Comparison of ENCODE assay signal across 11 mouse cellular contexts in the genomic region with DNA sequence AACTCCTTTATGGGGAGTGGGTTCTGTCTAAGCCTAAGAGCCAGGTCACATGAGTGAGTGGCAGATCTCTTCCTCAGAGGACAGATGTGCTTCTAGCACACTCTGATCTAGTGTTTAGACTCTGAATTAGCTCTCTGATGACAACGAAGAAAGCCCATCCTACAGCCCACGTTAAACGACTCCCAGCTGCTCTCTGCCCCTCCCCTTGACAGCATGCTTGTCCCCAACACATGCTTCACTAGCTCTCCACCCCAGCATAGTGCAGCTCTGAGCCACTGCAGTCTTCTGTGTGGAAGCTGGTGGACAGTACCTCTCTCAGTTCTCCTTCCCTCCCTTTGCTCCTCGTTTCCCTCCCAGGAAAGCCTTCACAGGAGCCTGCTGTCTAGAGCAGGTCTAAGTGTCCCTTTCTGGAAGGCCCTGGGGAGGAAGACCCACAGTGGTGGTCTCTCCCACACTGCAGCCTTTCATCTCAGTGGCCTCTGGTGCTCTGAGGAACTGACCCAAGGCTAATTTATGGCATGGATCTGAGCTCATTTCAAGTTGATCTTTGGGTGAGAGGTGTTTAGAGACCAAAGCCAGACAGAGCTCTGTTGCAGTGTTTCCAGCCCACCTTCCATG. TPM values are rescaled to one million over a fixed set of nuclear protein-coding genes. Genes with fewer than 3 reads are reported as not detected.
A peak's percentile ranks its signal among the peaks of the same experiment; 100 is the strongest.
DNase-seq lines count a peak whose midpoint lies in the region; ATAC-seq and TF ChIP-seq lines count a peak whose summit lies in the region.
"Had no signal": no experiment of that assay in that cellular context is flagged by ENCODE, and none has a peak within 500 bp of the region (broad histone marks: within the 10 kb centered on the region; RNA-seq: fewer than 3 reads in every experiment).

No protein-coding gene starts in this region.

- 8% methylated on average over 4 of the region's 4 CpGs for WGBS in intestine, embryonic 15.5 days
- WGBS in intestine, postnatal 0 days: 23% methylated on average over 4 of the region's 4 CpGs
- WGBS in midbrain, embryonic 11.5 days: 19% methylated on average over 4 of the region's 4 CpGs
- 43% methylated on average over 4 of the region's 4 CpGs for WGBS in midbrain, embryonic 10.5 days
- WGBS in limb, embryonic 12.5 days: 12% methylated on average over 4 of the region's 4 CpGs

- 0 out of 2 replicates have a peak, but pooled peaks have one; percentile 14 for ATAC-seq in intestine, embryonic 15.5 days
- ATAC-seq in intestine, postnatal 0 days: no peak
- no peak for ATAC-seq in midbrain, embryonic 11.5 days (ENCODE audit: low FRiP score)
- ATAC-seq in limb, embryonic 12.5 days (ENCODE audit: insufficient number of reproducible peaks, insufficient read depth, low FRiP score, low TSS enrichment, low read depth): no peak

- H3K27me3 ChIP-seq in intestine, embryonic 15.5 days (replicated peaks): no peaks in the 10 kb centered on the region
- no peaks in the 10 kb centered on the region for H3K27me3 ChIP-seq in intestine, postnatal 0 days (replicated peaks; ENCODE audit: control insufficient read depth, insufficient read depth, low read length)
- H3K27me3 ChIP-seq in midbrain, embryonic 11.5 days (ENCODE audit: control insufficient read depth, insufficient read depth, low read length): no peaks in the 10 kb centered on the region
- H3K27me3 ChIP-seq in midbrain, embryonic 10.5 days (ENCODE audit: low read depth, poor library complexity, severe bottlenecking): no peaks in the 10 kb centered on the region
- no peaks in the 10 kb centered on the region for H3K27me3 ChIP-seq in limb, embryonic 12.5 days

- H3K9me3 ChIP-seq in intestine, embryonic 15.5 days: no peaks in the 10 kb centered on the region
- H3K9me3 ChIP-seq in intestine, postnatal 0 days (ENCODE audit: control insufficient read depth): no peaks in the 10 kb centered on the region
- H3K9me3 ChIP-seq in midbrain, embryonic 11.5 days (ENCODE audit: control insufficient read depth, low read length): no peaks in the 10 kb centered on the region
- no peaks in the 10 kb centered on the region for H3K9me3 ChIP-seq in midbrain, embryonic 10.5 days (replicated peaks)
- H3K9me3 ChIP-seq in limb, embryonic 12.5 days: no peaks in the 10 kb centered on the region
- H3K9me3 ChIP-seq: G1E had no signal

- H3K36me3 ChIP-seq in intestine, embryonic 15.5 days: no peaks in the 10 kb centered on the region
- H3K36me3 ChIP-seq in intestine, postnatal 0 days (ENCODE audit: control insufficient read depth, insufficient read depth): no peaks in the 10 kb centered on the region
- H3K36me3 ChIP-seq in midbrain, embryonic 11.5 days (ENCODE audit: control insufficient read depth, insufficient read depth, low read length): no peaks in the 10 kb centered on the region
- no peaks in the 10 kb centered on the region for H3K36me3 ChIP-seq in midbrain, embryonic 10.5 days
- H3K36me3 ChIP-seq in limb, embryonic 12.5 days: no peaks in the 10 kb centered on the region

- DNase-seq in midbrain, embryonic 11.5 days (ENCODE audit: low spot score, missing footprints): peak; percentile 67
- DNase-seq in midbrain, embryonic 10.5 days (ENCODE audit: low spot score): no peak
- peak; percentile 62 for DNase-seq in thymus, postnatal 0 days (ENCODE audit: low spot score)
- no peak for DNase-seq in left cerebral cortex, postnatal 10 days (ENCODE audit: extremely low spot score in 1 of 2, low spot score in 2 of 2)
- DNase-seq: cerebellum, adult 8-10 months; gastrocnemius, postnatal 25 days; right cerebral cortex, postnatal 25 days had no signal

- no peak overlapping the region for H3K9ac ChIP-seq in intestine, embryonic 15.5 days
- no peak overlapping the region for H3K9ac ChIP-seq in intestine, postnatal 0 days (ENCODE audit: low read depth, low read length)
- no peak overlapping the region for H3K9ac ChIP-seq in midbrain, embryonic 11.5 days (ENCODE audit: low read length)
- H3K9ac ChIP-seq in limb, embryonic 12.5 days (replicated peaks): no peak overlapping the region

- H3K27ac ChIP-seq in intestine, embryonic 15.5 days: no peak overlapping the region
- H3K27ac ChIP-seq in intestine, postnatal 0 days (ENCODE audit: low read depth, low read length): no peak overlapping the region
- H3K27ac ChIP-seq in midbrain, embryonic 11.5 days (ENCODE audit: low read depth, low read length): no peak overlapping the region
- no peak overlapping the region; the same call in 1 of the 2 replicates for H3K27ac ChIP-seq in midbrain, embryonic 10.5 days (replicated peaks)
- H3K27ac ChIP-seq in limb, embryonic 12.5 days: 0 out of 2 replicates have a peak overlapping the region, but pooled peaks have one; percentile 1

- TF ChIP-seq CTCF in intestine, postnatal 0 days (IDR thresholded peaks at IDR 0.05; ENCODE audit: low read depth): no peak

- no peak overlapping the region for H3K4me3 ChIP-seq in intestine, embryonic 15.5 days (replicated peaks)
- H3K4me3 ChIP-seq in intestine, postnatal 0 days (ENCODE audit: low read depth, low read length): no peak overlapping the region
- H3K4me3 ChIP-seq in midbrain, embryonic 11.5 days (ENCODE audit: low read depth, low read length): no peak overlapping the region
- H3K4me3 ChIP-seq in midbrain, embryonic 10.5 days: no peak overlapping the region
- no peak overlapping the region for H3K4me3 ChIP-seq in limb, embryonic 12.5 days (replicated peaks)

- intact Hi-C loops in left cerebral cortex, postnatal 10 days (cut with DNase I): no loop called here

- peaks cover 31% of the 10 kb centered on the region for H3K4me1 ChIP-seq in intestine, embryonic 15.5 days (replicated peaks)
- H3K4me1 ChIP-seq in intestine, postnatal 0 days (replicated peaks; ENCODE audit: control insufficient read depth, insufficient read depth, low read length): peaks cover 8% of the 10 kb centered on the region
- peaks cover 10% of the 10 kb centered on the region for H3K4me1 ChIP-seq in midbrain, embryonic 11.5 days (ENCODE audit: control insufficient read depth, insufficient read depth, low read length)
- peaks cover 46% of the 10 kb centered on the region for H3K4me1 ChIP-seq in midbrain, embryonic 10.5 days
- H3K4me1 ChIP-seq in limb, embryonic 12.5 days (replicated peaks): peaks cover 49% of the 10 kb centered on the region

- H3K4me2 ChIP-seq in intestine, embryonic 15.5 days (replicated peaks): no peak overlapping the region
- no peak overlapping the region for H3K4me2 ChIP-seq in intestine, postnatal 0 days (replicated peaks; ENCODE audit: low read depth)
- H3K4me2 ChIP-seq in midbrain, embryonic 11.5 days: no peak overlapping the region
- no peak overlapping the region for H3K4me2 ChIP-seq in limb, embryonic 12.5 days

RNA-seq across cellular contexts. Expression of a gene that starts 43.8 kb away (rescaled TPM):
- 11.8 and 12.3 TPM in 2 replicates for polyA plus RNA-seq in intestine, embryonic 15.5 days (2015; fragmentation: Nextera tagmentation; extraction: Ambion mirVana)
- 6.1 and 6.3 TPM in 2 replicates for polyA plus RNA-seq in intestine, postnatal 0 days (2015; fragmentation: Nextera tagmentation; extraction: Ambion mirVana)
- 12.4 and 15.6 TPM in 2 replicates for polyA plus RNA-seq in midbrain, embryonic 11.5 days (2014; fragmentation: Nextera tagmentation; extraction: Ambion mirVana)
- 14.4 and 15.4 TPM in 2 replicates for polyA plus RNA-seq in midbrain, embryonic 10.5 days (2016; fragmentation: Nextera tagmentation; extraction: Ambion mirVana)
- polyA plus RNA-seq in limb, embryonic 12.5 days (2016; fragmentation: Nextera tagmentation; extraction: Ambion mirVana): 20.2 and 20.4 TPM in 2 replicates
- polyA plus RNA-seq in thymus, postnatal 0 days (2015; fragmentation: Nextera tagmentation; extraction: Ambion mirVana): 16.0 and 19.1 TPM in 2 replicates
- 100 to 1,000 TPM; 126 to 127 TPM for total RNA-seq in left cerebral cortex, postnatal 10 days (2021)

Comparison
In these comparisons a context has a peak if more than half of its experiments do, and no peak if none do; other contexts are left out.
1. DNase-seq: peak in midbrain, embryonic 11.5 days (single experiment) and thymus, postnatal 0 days (single experiment); none in midbrain, embryonic 10.5 days (single experiment) and left cerebral cortex, postnatal 10 days (0 of 2).